Mouse (Mus musculus) layer of hippocampus, adult 9-11 months (tissue): ENCODE measurements around the gene Leng9.

Experiments used
- DNase-seq: peaks from one replicate; pipeline ENCODE4 v3.0.0; 2022

Leng9 gene

DNA sequence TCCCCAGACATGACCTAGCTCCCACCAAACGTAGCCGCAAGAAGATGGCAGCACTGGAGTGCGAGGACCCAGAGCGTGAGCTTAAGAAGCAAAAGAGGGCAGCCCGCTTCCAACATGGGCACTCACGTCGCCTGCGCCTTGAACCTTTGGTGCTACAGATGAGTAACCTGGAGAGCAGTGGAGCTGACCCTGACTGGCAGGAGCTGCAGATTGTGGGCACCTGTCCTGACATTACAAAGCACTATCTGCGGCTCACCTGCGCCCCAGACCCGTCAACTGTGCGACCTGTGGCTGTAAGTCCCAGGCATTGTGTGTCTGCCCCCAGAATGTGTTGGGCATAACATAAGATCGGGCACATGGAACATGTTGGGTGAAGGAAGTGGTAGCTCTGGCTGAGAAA is 6.1 kb downstream of the Leng9 start:
- no peak for DNase-seq

DNA sequence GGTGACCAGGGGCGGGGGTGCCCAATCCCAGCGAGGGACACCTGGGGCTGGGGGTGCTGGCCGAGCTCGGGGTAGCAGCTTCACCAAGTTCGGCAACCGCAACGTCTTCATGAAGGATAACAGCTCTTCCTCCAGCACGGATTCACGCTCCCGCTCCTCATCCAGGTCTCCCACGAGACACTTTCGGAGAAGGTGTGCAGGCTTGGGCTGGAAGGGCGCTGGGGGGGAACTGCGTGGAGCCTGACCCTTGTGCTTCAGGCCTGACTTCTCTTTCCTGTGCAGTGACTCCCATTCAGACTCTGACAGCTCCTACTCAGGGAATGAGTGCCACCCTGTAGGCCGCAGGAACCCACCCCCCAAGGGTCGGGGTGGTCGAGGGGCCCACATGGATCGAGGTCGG is 6.7 kb downstream of the Leng9 start:
- DNase-seq = no peak

DNA sequence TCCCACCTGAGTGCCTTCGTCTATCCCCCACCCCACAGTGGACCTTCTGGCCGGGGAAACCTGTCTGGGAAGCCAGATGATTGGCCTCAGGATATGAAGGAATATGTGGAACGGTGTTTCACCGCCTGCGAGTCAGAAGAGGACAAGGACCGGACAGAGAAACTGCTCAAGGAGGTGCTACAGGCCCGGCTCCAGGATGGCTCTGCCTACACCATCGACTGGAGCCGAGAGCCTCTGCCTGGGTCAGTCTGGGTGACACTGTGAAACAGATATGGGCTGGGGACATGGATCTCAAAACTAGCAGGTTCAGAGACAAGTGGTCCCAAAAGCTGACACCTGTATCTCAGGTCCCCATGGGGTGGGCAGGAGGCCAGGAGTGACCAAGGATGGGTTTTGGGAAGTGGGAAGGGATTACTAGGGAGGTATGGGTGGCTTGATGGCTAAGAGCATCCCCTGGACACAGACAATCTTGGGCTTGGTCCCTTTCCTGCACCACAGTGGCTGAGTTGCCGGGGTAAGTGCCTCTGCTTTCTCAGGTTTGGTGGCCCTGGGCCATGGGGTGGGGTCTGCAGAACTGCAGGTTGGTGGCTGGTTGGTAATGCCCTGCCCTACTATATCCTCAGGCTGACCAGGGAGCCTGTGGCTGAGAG is 7.3 kb downstream of the Leng9 start:
- DNase-seq = no peak

DNA sequence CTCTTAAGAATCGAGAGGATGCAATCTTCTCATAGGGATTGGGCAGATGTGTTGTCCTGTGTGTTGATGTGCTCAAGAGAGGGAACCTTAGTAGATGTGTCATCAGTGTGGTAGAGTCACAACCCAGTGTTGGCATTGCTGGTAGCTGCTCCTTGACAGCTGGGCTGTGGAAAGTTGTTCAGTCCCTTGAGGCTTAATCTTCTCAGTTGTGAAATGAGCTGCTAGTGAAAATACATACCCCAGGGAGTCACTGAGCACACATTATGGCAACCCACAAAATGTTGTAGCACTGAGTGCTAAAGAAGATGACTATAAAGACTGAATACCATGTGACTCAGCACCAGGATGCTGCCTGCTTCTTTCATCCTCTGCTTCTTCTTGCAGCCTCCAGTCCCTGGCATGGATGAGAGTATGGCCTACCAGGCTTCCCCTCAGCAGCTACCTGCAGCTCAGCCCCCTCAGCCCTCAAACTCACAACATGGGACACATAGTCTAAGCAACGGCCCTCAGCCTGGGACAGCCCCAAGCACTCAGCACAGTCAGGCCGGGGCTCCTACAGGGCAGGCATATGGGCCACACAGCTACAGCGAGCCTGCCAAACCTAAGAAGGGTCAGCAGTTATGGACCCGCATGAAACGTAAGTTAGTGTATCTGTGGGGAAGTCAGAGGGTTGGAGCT is 8.4 kb downstream of the Leng9 start:
- no peak for DNase-seq

DNA sequence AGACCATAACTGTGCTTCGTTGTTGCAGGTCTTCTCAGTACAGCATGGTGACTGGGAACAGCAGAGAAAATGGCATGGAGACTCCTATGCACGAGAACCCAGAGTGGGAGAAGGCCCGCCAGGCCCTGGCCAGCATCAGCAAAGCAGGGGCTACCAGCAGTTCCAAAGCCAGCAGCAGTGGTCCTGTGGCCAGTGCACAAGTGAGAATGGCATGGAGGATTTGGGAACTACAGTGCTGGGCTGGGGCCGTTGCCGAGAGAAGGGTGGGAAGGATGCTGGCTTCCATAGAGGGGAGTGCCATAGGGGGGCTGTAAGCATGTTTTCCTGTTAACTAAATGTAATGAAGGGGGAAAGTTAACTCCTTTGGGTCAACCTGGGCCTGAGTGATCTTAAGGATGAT is 10.8 kb downstream of the Leng9 start:
- DNase-seq = peak; percentile 2

- peak; percentile 2 for DNase-seq
Observed at GRCm38 (mm10) chr7:4138671-4139070, 11.5 kb downstream of the Leng9 start.

DNA sequence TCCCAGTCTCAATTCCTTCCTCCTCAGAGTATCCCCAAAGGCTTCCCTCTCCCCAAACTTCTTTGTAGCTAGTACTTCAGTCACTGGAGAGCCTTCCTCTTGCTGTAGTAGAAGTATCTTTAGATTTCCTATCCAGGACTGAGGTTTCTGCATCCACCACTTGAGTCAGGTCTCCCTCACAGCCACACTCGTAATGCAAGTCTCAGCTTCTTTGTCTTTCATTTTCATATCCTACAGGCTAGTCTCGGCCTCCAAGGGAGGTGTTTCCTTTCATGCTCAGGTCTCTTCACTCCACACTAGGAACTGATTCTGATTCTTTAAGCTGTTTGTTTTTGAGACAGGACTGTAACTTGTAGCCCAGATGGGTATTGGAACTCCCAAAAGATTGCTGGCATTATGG is 12.0 kb downstream of the Leng9 start:
- DNase-seq = peak; percentile 8

GRCm38 (mm10) chr7:4137746-4138145 is 12.4 kb downstream of the Leng9 start:
- DNase-seq = peak; percentile 11

DNA sequence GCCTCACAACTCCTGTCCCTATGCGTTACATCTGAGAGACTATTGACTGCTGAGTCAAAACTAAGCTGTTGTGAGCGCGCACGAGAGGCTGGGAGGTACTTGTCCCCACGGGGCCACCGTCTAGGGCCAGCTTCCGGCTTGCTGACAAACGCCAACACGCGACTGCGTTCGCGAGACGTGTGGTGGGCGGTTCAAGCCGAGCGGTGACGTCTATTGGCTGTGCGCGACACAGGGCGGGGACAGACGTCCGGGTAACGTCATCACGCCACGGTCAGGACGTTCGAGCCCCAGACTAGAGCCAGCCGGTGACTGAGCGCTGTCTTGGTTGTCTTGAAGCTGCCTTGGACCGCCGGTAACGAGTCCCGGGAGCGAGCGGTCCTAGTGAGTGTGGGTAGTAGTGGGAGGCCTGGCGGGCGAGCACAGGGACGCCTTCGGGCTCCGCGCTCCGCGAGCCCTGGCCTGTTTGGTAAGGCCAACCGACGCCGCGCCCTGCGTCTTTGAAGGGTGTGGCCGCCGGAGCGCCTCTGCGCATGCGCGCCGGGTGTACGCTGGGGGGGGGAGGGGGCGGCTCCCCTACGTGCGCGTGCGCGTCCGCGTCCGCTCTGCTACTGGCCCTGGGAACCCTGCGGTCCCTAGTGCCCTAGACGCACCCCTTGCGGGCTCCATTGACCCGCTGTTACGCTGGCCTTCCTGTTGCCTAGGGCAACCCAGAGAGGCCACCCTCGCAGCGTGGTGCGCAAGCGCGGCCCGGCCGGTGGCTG is 13.2 kb downstream of the Leng9 start, which contains the start of gene Leng8:
Gene Leng8, plus strand, starts transcription at position 269 of the 761 bp plus-strand sequence.
- DNase-seq = peak; percentile 99

DNA sequence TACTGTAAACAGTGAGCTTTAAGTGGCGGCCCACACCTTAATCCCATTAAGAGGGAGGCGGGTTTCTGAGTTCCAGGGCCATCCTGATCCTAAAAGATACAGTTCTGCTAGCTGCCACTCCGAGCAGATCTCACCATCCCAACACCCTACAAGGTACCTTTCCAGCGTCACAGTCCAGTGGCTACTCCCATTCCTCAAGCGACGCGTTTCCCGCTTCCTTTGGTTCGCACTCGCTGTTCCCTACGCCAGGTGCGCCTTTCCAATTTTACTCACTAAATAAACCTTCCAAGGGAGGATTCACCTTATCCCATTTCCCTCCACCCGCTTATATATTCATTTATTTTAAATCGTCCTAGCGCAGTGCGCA is 13.8 kb downstream of the Leng9 start:
- no peak for DNase-seq

GRCm38 (mm10) chr7:4134911-4135310 is 15.3 kb downstream of the Leng9 start:
- DNase-seq = no peak

GRCm38 (mm10) chr7:4132998-4133397 is 17.2 kb downstream of the Leng9 start:
- no peak for DNase-seq

DNA sequence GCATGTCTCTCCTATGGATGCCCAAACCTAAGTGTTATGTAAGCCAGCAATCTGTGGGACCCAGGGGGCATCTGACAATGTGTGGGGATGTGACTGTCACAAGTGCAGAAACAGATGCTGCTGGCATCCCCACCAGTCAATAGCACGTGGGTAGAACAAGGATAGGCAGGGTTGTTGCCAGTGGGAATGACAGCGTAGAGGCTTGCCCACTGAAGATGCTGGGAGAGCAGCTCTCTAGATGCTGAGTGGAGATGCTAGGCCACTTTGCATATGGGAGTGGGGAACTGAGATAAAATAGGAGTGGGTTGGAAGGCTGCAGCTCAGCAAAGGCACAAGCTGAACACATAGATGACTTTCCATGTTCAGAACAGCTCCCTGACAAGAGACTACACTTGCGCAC is 17.6 kb downstream of the Leng9 start:
- DNase-seq = peak; percentile 86

DNA sequence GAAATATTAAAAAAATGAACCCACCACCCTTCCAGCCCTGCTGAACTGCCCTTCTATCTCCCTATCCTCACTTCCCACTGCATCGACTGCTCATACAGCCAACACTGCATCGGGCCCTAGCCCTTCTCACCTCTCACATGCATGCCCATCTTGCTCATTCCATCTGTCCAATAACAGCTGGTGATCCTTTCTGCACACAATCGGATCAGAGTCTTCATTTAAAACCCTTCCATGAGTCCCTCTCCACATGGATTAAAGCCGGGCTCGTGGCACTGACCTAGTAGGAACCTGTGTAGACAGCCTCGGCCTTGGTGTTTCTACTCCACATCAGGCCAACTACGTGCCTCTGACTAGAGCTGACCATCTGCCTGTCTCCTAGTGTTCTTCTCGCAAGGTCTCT is 18.2 kb downstream of the Leng9 start:
- peak; percentile 8 for DNase-seq

- peak; percentile 81 for DNase-seq
Observed at GRCm38 (mm10) chr7:4130686-4131452, 19.3 kb downstream of the Leng9 start.

DNA sequence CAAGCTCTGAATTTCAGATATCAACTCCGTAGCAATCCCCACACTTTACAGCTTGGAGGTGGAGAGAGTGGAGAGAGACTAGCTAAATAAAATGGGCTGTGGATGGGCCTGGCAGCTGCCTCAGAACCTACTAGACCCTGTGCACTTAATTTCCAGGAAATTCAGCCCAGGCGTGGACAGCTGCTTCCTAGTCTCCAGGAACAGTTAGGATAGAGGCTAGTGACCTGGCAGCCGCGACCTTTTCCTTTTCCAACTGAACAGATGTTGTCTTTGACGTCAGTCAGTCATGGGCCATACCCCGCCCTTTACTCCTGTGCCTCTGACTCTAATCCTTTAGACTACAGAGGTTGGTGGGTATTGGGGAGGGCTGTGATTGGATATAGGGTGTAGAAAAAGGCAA is 21.3 kb downstream of the Leng9 start:
- DNase-seq = peak; percentile 3

GRCm38 (mm10) chr7:4127894-4128293 is 22.3 kb downstream of the Leng9 start:
- no peak for DNase-seq

DNA sequence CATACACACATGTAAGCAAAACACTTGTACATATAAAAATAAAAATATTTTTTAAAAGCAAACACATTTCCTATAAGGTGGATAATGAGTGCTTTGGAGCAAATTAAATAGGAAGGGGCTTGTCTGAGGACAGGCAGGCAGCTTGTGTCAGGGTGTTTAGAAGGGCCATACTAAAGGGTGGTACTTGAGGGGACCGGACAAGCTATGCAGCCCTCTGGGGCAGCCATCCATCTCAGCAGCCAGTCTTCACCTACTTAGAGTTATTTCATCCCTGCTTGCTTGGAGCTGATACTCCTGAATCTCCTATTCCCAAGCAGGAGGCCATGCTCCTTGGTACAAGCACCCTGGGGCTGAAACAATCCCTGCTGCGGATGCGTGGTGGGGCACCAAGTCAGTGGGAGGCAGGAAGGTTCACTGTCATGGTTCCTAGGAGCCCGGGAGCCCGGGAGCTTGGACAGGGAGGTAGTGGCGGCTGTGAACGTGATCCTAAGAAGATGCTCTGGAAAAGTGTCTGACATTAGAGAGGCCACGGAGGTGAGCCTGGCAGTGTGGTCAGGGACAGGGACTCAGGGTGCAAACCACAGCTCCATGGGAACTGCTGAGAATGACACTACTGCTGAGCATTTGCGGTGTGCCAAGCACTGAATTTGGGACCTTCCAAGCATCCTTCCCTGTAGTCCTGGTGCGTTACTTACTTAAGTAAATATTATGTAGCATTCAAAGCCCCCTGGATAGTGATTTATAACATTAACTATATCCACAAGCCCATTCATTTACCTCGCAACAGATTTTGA is 23.0 kb downstream of the Leng9 start:
- peak; percentile 4 for DNase-seq

DNA sequence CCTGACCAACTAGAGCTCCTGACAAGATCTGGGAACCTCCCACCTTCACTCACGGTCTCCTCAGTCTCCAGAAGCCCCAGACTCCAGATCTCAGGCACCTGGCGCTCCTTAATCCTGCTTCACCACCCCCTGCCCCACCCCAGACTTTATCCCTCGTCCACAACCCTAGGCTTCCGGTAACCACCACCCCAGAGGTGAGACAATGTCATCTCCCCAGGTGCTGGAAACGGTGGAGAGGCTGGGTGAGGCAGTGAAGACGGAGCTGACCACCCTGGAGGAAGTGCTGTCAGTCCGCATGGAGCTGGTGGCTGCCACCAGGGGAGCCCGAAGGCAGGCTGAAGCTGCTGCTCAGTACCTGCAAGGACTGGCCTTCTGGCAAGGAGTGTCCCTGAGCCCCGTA is 24.9 kb downstream of the Leng9 start:
- DNase-seq = no peak

DNA sequence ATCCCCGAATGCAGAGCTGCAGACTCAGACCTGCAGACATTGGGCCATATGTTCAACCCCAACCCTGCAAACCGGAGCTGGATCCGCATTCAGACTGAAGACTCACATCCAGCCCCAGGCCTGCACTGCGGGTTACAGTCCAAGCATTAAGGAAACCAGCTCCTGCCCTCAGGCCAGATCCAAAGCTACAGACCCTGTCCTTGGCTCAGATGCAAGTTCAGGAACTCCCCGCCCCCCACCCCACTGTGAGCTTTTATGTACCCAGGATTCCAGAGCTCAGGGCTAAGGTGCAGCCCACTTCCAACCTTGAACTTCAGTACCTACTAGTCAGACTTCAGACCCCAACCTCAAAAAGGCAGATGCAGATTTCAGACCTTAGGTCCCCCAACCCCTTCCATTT is 25.3 kb downstream of the Leng9 start:
- DNase-seq = no peak

GRCm38 (mm10) chr7:4124315-4124759 is 25.8 kb downstream of the Leng9 start:
- peak; percentile 94 for DNase-seq

GRCm38 (mm10) chr7:4123732-4124131 is 26.4 kb downstream of the Leng9 start:
- DNase-seq = peak; percentile 96
